Mouse (Mus musculus) midbrain, postnatal 0 days (tissue): ENCODE results near the gene Ube2q2. TPM values are rescaled to one million over a fixed set of nuclear protein-coding genes. Genes with fewer than 3 reads are reported as not detected.
"Not testable (repeated sequence)": the region's sequence is repeated elsewhere in the genome, so short reads cannot be mapped to it uniquely, and the experiment has no call there.

Source experiments
- ATAC-seq: fragments of 200-750 bp; cut with Nextera tagmentation; 2 replicates; pipeline ENCODE4 v1.8.0; 2017; ENCODE audit warnings: moderate number of reproducible peaks, mild to moderate bottlenecking, moderate TSS enrichment, moderate library complexity; ENCODE audit not compliant: low FRiP score
- DNase-seq: peaks from one replicate; pipeline ENCODE4 v3.0.0-alpha.2; 2015; ENCODE audit warnings: low spot score
- H3K27ac ChIP-seq: fragments of 300-500 bp; sonication (generic); 2 replicates; pipeline ENCODE4 v1.5.1; 2014; ENCODE audit warnings: low read depth, mild to moderate bottlenecking, low read length, mixed read lengths
- H3K27me3 ChIP-seq: fragments of 300-500 bp; sonication (generic); 2 replicates; pipeline ENCODE4 v1.6.1; 2014; ENCODE audit warnings: low read length, control low read depth, mixed read lengths; ENCODE audit not compliant: insufficient read depth
- H3K36me3 ChIP-seq: fragments of 300-500 bp; sonication (generic); 2 replicates; pipeline ENCODE4 v1.6.1; 2014; ENCODE audit warnings: low read length, control low read depth, mixed read lengths; ENCODE audit not compliant: insufficient read depth
- H3K4me1 ChIP-seq: fragments of 300-500 bp; sonication (generic); 2 replicates; pipeline ENCODE4 v1.6.1; 2014; ENCODE audit warnings: mild to moderate bottlenecking, control low read depth, antibody characterized with exemption, low read length, mixed read lengths; ENCODE audit not compliant: insufficient read depth
- H3K4me2 ChIP-seq: fragments of 300-500 bp; sonication (generic); 2 replicates; pipeline ENCODE4 v1.6.1; 2014; ENCODE audit warnings: low read depth, mild to moderate bottlenecking, low read length, mixed read lengths; ENCODE audit not compliant: poor library complexity, severe bottlenecking
- H3K4me3 ChIP-seq: fragments of 300-500 bp; sonication (generic); 2 replicates; pipeline ENCODE4 v1.5.1; 2014; ENCODE audit warnings: low read depth, mild to moderate bottlenecking, low read length, moderate library complexity
- H3K9ac ChIP-seq: fragments of 300-500 bp; sonication (generic); replicated peaks from 2 replicates; pipeline ENCODE4 v1.6.1; 2014; ENCODE audit warnings: mild to moderate bottlenecking, low read length, moderate library complexity, mixed read lengths; ENCODE audit not compliant: poor library complexity, severe bottlenecking
- H3K9me3 ChIP-seq: fragments of 300-500 bp; sonication (generic); 2 replicates; pipeline ENCODE4 v1.6.1; 2016; ENCODE audit warnings: low read length, control low read depth
- CTCF ChIP-seq: IDR thresholded peaks from 2 replicates; pipeline ENCODE4 v1.5.1; 2016; ENCODE audit warnings: antibody characterized with exemption, mild to moderate bottlenecking
- WGBS: fragments of 180-500 bp; shearing (Covaris S2); extraction: QIAGEN DNeasy Blood & Tissue Kit; methylation state at CpG from one replicate; pipeline ENCODE4 v1.1.7; 2014; 5-methylcytosine and 5-hydroxymethylcytosine counted together
- polyA plus RNA-seq: library from polyadenylated mRNA; unstranded; fragments of >200 nt; fragmentation: Nextera tagmentation; extraction: Ambion mirVana; gene quantifications from 2 replicates; pipeline ENCODE4 v1.2.1, GENCODE M21; 2015
- total RNA-seq: library from RNA; depleted of rRNA; stranded (reverse); fragments of >200 nt; gene quantifications from 2 replicates; pipeline ENCODE4 v1.2.3, GENCODE M21; 2014

Gene Ube2q2
- total and polyA plus RNA-seq, 2 experiments from 2014 or later = 28.1 to 34.5 TPM

DNA sequence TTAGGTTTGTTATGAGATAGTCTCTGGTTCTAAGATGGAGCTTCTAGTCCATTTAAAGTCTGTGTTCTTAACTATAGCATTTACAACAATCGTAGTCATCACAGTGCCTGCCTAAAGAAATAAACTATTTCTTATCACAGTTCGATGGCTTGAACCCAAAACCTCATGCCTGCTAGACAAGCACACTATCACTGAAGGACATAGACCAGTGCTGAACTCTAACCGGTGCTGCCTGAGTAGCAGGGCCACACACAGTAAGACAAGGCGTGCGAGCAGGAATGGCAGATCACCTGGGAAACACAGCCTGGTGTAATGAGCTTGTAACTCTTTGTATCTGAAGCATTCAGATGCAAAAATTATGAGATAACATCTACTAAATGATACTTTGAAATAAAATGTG, 92.2 kb downstream of the Ube2q2 start:
- no peak for TF ChIP-seq CTCF
- Histone ChIP-seq H3K27ac (no peak overlapping the region), H3K27me3 (no peaks in the 10 kb centered on the region), H3K9me3 (no peaks in the 10 kb centered on the region), H3K4me1 (no peaks in the 10 kb centered on the region), H3K4me3 (no peak overlapping the region), H3K9ac (no peak overlapping the region), H3K36me3 (no peaks in the 10 kb centered on the region), H3K4me2 (no peak overlapping the region)
- ATAC-seq (no peak), DNase-seq (no peak)
- WGBS = 90% methylated on average over 5 of the region's 5 CpGs

GRCm38 (mm10) chr9:55241863-55242685, 93.4 kb downstream of the Ube2q2 start:
- H3K4me3 ChIP-seq = peak overlapping the region; percentile 15; the same call in 1 of the 2 replicates

DNA sequence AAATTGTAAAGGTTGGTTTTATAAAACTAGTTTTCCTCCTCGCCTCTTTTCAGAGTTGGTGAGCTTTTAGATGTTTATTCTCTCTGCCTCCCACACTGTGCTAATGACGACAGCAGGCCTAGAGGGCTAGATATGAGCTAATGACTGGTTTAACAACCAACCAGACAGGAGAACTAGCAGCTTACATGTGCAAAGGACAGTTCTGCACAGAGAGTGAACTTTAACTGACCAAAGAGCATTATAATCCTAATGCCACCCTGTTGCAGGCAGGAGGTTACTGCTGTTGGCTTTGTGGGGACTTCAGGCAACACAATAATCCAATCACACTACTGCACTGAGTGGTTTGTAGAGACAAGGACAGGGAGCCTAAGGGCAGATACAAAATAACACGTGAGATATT, 94.6 kb downstream of the Ube2q2 start:
- H3K27me3 ChIP-seq = no peaks in the 10 kb centered on the region
- H3K4me3 ChIP-seq = no peak overlapping the region
- no peak overlapping the region for H3K27ac ChIP-seq
- H3K4me1 ChIP-seq = no peaks in the 10 kb centered on the region
- H3K36me3 ChIP-seq = no peaks in the 10 kb centered on the region
- 76% methylated on average over 3 of the region's 3 CpGs for WGBS
- H3K9me3 ChIP-seq = no peaks in the 10 kb centered on the region
- no peak overlapping the region for H3K9ac ChIP-seq
- no peak for ATAC-seq
- no peak for TF ChIP-seq CTCF
- no peak for DNase-seq
- H3K4me2 ChIP-seq = no peak overlapping the region

More at GRCm38 (mm10) chr9:55241863-55242685, 93.4 kb downstream of the Ube2q2 start:
- no peaks in the 10 kb centered on the region for H3K9me3 ChIP-seq
- ATAC-seq = no peak
- no peaks in the 10 kb centered on the region for H3K4me1 ChIP-seq
- TF ChIP-seq CTCF = no peak; the same call in 1 of the 2 replicates
- no peak overlapping the region for H3K27ac ChIP-seq
- WGBS = 41% methylated on average over 24 of the region's 24 CpGs
- H3K4me2 ChIP-seq = peak overlapping the region; percentile 44
- H3K9ac ChIP-seq = no peak overlapping the region
- DNase-seq = no peak
- H3K27me3 ChIP-seq = no peaks in the 10 kb centered on the region
- H3K36me3 ChIP-seq = no peaks in the 10 kb centered on the region

- no peak overlapping the region for H3K4me3 ChIP-seq
- H3K27ac ChIP-seq = no peak overlapping the region
- no peaks in the 10 kb centered on the region for H3K36me3 ChIP-seq
- DNase-seq = no peak
- WGBS = 91% methylated on average over 3 of the region's 3 CpGs
- H3K9me3 ChIP-seq = no peaks in the 10 kb centered on the region
- no peak overlapping the region for H3K9ac ChIP-seq
- no peaks in the 10 kb centered on the region for H3K27me3 ChIP-seq
- H3K4me1 ChIP-seq = no peaks in the 10 kb centered on the region
- H3K4me2 ChIP-seq = no peak overlapping the region
- ATAC-seq = no peak
- no peak for TF ChIP-seq CTCF
Measured at GRCm38 (mm10) chr9:55244079-55244478, 95.4 kb downstream of the Ube2q2 start.

DNA sequence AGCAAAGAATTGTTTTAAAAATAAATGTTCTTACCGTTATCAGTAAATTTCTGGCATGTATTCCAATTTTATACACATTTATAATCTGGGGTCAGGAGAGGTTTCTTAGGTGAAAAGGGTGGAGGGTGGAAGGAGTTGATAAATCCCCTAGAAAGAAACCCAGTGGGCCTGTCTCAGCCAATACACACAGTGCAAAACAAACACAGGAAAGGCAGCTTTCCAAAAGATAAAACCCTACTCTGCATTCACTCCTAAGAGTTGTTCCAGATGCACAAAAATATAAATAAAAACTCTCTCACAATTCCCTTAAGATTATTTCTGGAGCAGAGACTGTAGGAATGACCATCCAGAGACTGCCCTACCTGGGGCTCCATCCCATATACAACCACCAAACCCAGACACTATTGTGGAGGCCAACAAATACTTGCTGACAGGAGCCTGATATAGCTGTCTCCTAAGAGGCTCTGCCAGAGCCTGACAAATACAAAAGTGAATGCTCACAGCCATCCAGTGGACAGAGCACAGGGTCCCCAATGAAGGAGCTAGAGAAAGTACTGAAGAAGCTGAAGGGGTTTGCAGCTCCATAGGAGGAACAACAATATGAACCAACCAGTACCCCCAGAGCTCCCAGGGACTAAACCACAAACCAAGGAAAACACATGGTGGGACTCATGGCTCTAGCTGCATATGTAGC, 96.5 kb downstream of the Ube2q2 start:
- not testable (repeated sequence) for H3K4me3 ChIP-seq, H3K36me3 ChIP-seq, H3K9ac ChIP-seq, H3K9me3 ChIP-seq, H3K4me1 ChIP-seq, H3K27ac ChIP-seq, H3K27me3 ChIP-seq, DNase-seq, ATAC-seq, H3K4me2 ChIP-seq
- WGBS = 93% methylated on average over 1 of the region's 1 CpGs

DNA sequence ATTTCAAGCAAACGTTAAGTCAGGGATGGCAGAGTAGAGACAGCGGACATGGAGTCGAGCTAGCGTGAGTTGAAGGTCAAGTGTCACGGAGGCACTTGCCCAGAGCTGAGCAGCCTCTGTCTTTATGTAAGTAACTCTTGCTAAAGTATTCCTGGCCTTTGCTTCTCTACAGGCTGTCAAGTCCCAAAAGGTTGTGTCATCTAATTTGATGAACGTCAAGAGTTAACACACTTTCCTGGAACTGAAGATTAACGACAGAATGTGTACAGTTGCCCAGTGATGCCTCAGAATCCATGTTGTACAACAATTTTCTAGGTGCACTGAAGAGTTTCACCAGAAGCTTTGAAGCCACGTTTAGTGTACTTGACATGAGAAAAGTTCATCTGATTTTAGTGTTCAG, 97.8 kb downstream of the Ube2q2 start:
- ATAC-seq (no peak), DNase-seq (no peak)
- H3K4me1 ChIP-seq = no peaks in the 10 kb centered on the region
- WGBS = 76% methylated on average over 8 of the region's 8 CpGs
- no peak for TF ChIP-seq CTCF
- H3K27me3 ChIP-seq = no peaks in the 10 kb centered on the region
- no peak overlapping the region for H3K4me2 ChIP-seq
- H3K36me3 ChIP-seq = no peaks in the 10 kb centered on the region
- H3K4me3 ChIP-seq = no peak overlapping the region
- H3K27ac ChIP-seq = no peak overlapping the region
- no peaks in the 10 kb centered on the region for H3K9me3 ChIP-seq
- no peak overlapping the region for H3K9ac ChIP-seq
